In the genomic region with DNA sequence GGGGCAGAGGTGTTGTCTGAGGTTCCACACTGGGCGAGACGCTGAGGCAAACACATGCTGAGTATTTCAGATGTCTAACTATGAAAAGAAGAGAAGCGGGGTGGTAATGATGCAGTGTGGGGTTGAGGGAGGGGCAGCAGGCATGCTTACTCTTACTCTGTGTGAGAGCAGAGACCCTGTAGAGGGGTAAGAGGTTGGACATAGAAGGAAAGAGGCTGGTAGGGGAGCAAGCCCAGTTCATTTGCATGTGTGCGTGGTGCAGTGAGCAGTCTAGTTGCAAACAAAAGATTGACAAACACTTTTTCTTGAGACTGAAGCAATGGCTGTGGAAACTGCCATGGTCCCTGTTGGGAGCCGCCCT, we compare ENCODE assay signal across 15 mouse cellular contexts.
DNase-seq lines count a peak whose midpoint lies in the region; ATAC-seq and TF ChIP-seq lines count a peak whose summit lies in the region.
"Had no signal": no experiment of that assay in that cellular context is flagged by ENCODE, and none has a peak within 500 bp of the region (broad histone marks: within the 10 kb centered on the region; RNA-seq: fewer than 3 reads in every experiment).

No protein-coding gene starts in this region.

- no peaks in the 10 kb centered on the region for H3K36me3 ChIP-seq in lung, embryonic 14.5 days (ENCODE audit: insufficient read depth)
- no peaks in the 10 kb centered on the region for H3K36me3 ChIP-seq in midbrain, embryonic 11.5 days (ENCODE audit: control insufficient read depth, insufficient read depth, low read length)
- H3K36me3 ChIP-seq in midbrain, postnatal 0 days (ENCODE audit: insufficient read depth, low read length): no peaks in the 10 kb centered on the region
- no peaks in the 10 kb centered on the region for H3K36me3 ChIP-seq in embryonic facial prominence, embryonic 12.5 days
- H3K36me3 ChIP-seq: forebrain, embryonic 15.5 days; heart, embryonic 13.5 days had no signal

- DNase-seq in lung, embryonic 14.5 days: no peak
- no peak for DNase-seq in lung, postnatal 36 days
- DNase-seq in midbrain, embryonic 11.5 days (ENCODE audit: low spot score, missing footprints): peak; percentile 68
- DNase-seq in midbrain, postnatal 0 days (ENCODE audit: low spot score): no peak
- no peak for DNase-seq in cerebellum, adult 11-12 months
- DNase-seq in urinary bladder, adult 18-20 months (ENCODE audit: low spot score in 2 of 2): no peak
- DNase-seq: adrenal gland, adult 8-10 months; adrenal gland, postnatal 36 days; cerebellum, adult 8-10 months; cerebellum, postnatal 14 days; embryo, embryonic 11 days had no signal

- no peak; the same call in 1 of the 2 replicates for ATAC-seq in lung, embryonic 14.5 days (ENCODE audit: insufficient read depth)
- ATAC-seq in midbrain, embryonic 11.5 days (ENCODE audit: low FRiP score): no peak
- no peak for ATAC-seq in midbrain, postnatal 0 days (ENCODE audit: low FRiP score)
- ATAC-seq in embryonic facial prominence, embryonic 12.5 days (ENCODE audit: insufficient number of reproducible peaks, insufficient read depth, low FRiP score, low TSS enrichment): no peak
- ATAC-seq: forebrain, embryonic 15.5 days had no signal

- no peak overlapping the region for H3K9ac ChIP-seq in lung, embryonic 14.5 days
- H3K9ac ChIP-seq in midbrain, embryonic 11.5 days (ENCODE audit: low read length): no peak overlapping the region
- no peak overlapping the region for H3K9ac ChIP-seq in midbrain, postnatal 0 days (replicated peaks; ENCODE audit: low read length, poor library complexity, severe bottlenecking)
- H3K9ac ChIP-seq in embryonic facial prominence, embryonic 12.5 days: no peak overlapping the region
- H3K9ac ChIP-seq: forebrain, embryonic 15.5 days; heart, embryonic 13.5 days; hindbrain, embryonic 14.5 days had no signal

- H3K4me3 ChIP-seq in lung, embryonic 14.5 days (ENCODE audit: low read depth, low read length): no peak overlapping the region
- H3K4me3 ChIP-seq in midbrain, embryonic 11.5 days (ENCODE audit: low read depth, low read length): no peak overlapping the region
- H3K4me3 ChIP-seq in midbrain, postnatal 0 days (ENCODE audit: low read depth, low read length): no peak overlapping the region
- H3K4me3 ChIP-seq in embryonic facial prominence, embryonic 12.5 days: no peak overlapping the region
- H3K4me3 ChIP-seq: forebrain, embryonic 15.5 days; heart, embryonic 13.5 days had no signal

- 0 out of 2 replicates have a peak, but pooled peaks cover 4% of the 10 kb centered on the region for H3K4me1 ChIP-seq in lung, embryonic 14.5 days (ENCODE audit: insufficient read depth)
- H3K4me1 ChIP-seq in midbrain, embryonic 11.5 days (ENCODE audit: control insufficient read depth, insufficient read depth, low read length): no peaks in the 10 kb centered on the region
- no peaks in the 10 kb centered on the region for H3K4me1 ChIP-seq in midbrain, postnatal 0 days (ENCODE audit: insufficient read depth, low read length)
- peaks cover 9% of the 10 kb centered on the region for H3K4me1 ChIP-seq in embryonic facial prominence, embryonic 12.5 days
- H3K4me1 ChIP-seq: forebrain, embryonic 15.5 days; heart, embryonic 13.5 days had no signal

- H3K9me3 ChIP-seq in lung, embryonic 14.5 days (ENCODE audit: low read depth, low read length): no peaks in the 10 kb centered on the region
- H3K9me3 ChIP-seq in midbrain, embryonic 11.5 days (ENCODE audit: control insufficient read depth, low read length): no peaks in the 10 kb centered on the region
- H3K9me3 ChIP-seq in midbrain, postnatal 0 days (ENCODE audit: low read length): no peaks in the 10 kb centered on the region
- H3K9me3 ChIP-seq in embryonic facial prominence, embryonic 12.5 days: no peaks in the 10 kb centered on the region
- H3K9me3 ChIP-seq: forebrain, embryonic 15.5 days; heart, embryonic 13.5 days had no signal

- no peaks in the 10 kb centered on the region for H3K27me3 ChIP-seq in lung, embryonic 14.5 days (ENCODE audit: insufficient read depth, low read length)
- H3K27me3 ChIP-seq in midbrain, embryonic 11.5 days (ENCODE audit: control insufficient read depth, insufficient read depth, low read length): no peaks in the 10 kb centered on the region
- H3K27me3 ChIP-seq in midbrain, postnatal 0 days (ENCODE audit: insufficient read depth, low read length): no peaks in the 10 kb centered on the region
- H3K27me3 ChIP-seq in embryonic facial prominence, embryonic 12.5 days: no peaks in the 10 kb centered on the region
- H3K27me3 ChIP-seq: forebrain, embryonic 15.5 days; heart, embryonic 13.5 days had no signal

- peak overlapping the region; percentile 40 for H3K4me2 ChIP-seq in lung, embryonic 14.5 days
- H3K4me2 ChIP-seq in midbrain, embryonic 11.5 days: no peak overlapping the region
- no peak overlapping the region for H3K4me2 ChIP-seq in midbrain, postnatal 0 days (ENCODE audit: low read depth, low read length, poor library complexity, severe bottlenecking)
- H3K4me2 ChIP-seq in embryonic facial prominence, embryonic 12.5 days (replicated peaks): no peak overlapping the region
- H3K4me2 ChIP-seq: forebrain, embryonic 15.5 days; heart, embryonic 13.5 days; hindbrain, embryonic 14.5 days had no signal

- WGBS in lung, embryonic 14.5 days: 60% methylated on average over 5 of the region's 5 CpGs
- WGBS in midbrain, embryonic 11.5 days: 84% methylated on average over 5 of the region's 5 CpGs
- WGBS in midbrain, postnatal 0 days: 95% methylated on average over 5 of the region's 5 CpGs
- 87% methylated on average over 5 of the region's 5 CpGs for WGBS in embryonic facial prominence, embryonic 12.5 days

- TF ChIP-seq CTCF in lung, embryonic 14.5 days (IDR thresholded peaks at IDR 0.05; ENCODE audit: low read depth): no peak
- TF ChIP-seq CTCF in midbrain, postnatal 0 days (IDR thresholded peaks at IDR 0.05): no peak

- H3K27ac ChIP-seq in lung, embryonic 14.5 days (ENCODE audit: low read depth): peak overlapping the region; percentile 61
- H3K27ac ChIP-seq in midbrain, embryonic 11.5 days (ENCODE audit: low read depth, low read length): no peak overlapping the region
- H3K27ac ChIP-seq in midbrain, postnatal 0 days (ENCODE audit: low read depth, low read length): no peak overlapping the region
- 0 out of 2 replicates have a peak overlapping the region, but pooled peaks have one; percentile 60 for H3K27ac ChIP-seq in embryonic facial prominence, embryonic 12.5 days
- H3K27ac ChIP-seq: forebrain, embryonic 15.5 days; heart, embryonic 13.5 days; hindbrain, embryonic 14.5 days had no signal

Comparison
In these comparisons a context has a peak if more than half of its experiments do, and no peak if none do; other contexts are left out.
1. H3K27ac ChIP-seq: peak in lung, embryonic 14.5 days (single experiment) and embryonic facial prominence, embryonic 12.5 days (single experiment); none in midbrain, embryonic 11.5 days (single experiment) and midbrain, postnatal 0 days (single experiment).